Mouse (Mus musculus): ENCODE results near the gene Erich3.

- TF ChIP-seq CTCF (IDR thresholded peaks at IDR 0.05; ENCODE audit: borderline replicate concordance, control insufficient read depth, extremely low read depth, insufficient read depth, low read length, poor library complexity) (no peak), POLR2A (IDR thresholded peaks at IDR 0.05; ENCODE audit: control insufficient read depth, extremely low read depth, insufficient read depth, low read length, poor library complexity) (no peak)
Measured at GRCm38 (mm10) chr3:154700296-154700695, 36.6 kb downstream of the Erich3 start.
